Mouse (Mus musculus) cerebellum, adult 2 months (tissue): ENCODE measurements around the gene Samd14. TPM values are rescaled to one million over a fixed set of nuclear protein-coding genes. Genes with fewer than 3 reads are reported as not detected.

Experiments
- DNase-seq, 2 experiments: peaks; one replicate each; pipeline ENCODE4 v3.0.0; 2021
- H3K27ac ChIP-seq: fragments of 200-500 bp; 2 replicates; pipeline ENCODE4 v1.5.1; 2012; ENCODE audit warnings: low read length, control low read depth, inconsistent platforms; ENCODE audit not compliant: insufficient read depth
- H3K27me3 ChIP-seq: fragments of 200-500 bp; 2 replicates; pipeline ENCODE4 v1.6.1; 2012; ENCODE audit warnings: inconsistent platforms, mild to moderate bottlenecking, low read length, moderate library complexity; ENCODE audit not compliant: control insufficient read depth, insufficient read depth
- H3K4me1 ChIP-seq: fragments of 200-500 bp; 2 replicates; pipeline ENCODE4 v1.6.1; 2011; ENCODE audit warnings: low read length; ENCODE audit not compliant: control insufficient read depth, insufficient read depth
- H3K4me3 ChIP-seq: fragments of 200-500 bp; replicated peaks from 2 replicates; pipeline ENCODE3; 2011; ENCODE audit warnings: mild to moderate bottlenecking, low read depth, low read length, control low read depth; ENCODE audit not compliant: insufficient read depth
- CTCF ChIP-seq: fragments of 200-500 bp; IDR thresholded peaks from 2 replicates; pipeline ENCODE4 v1.5.1; 2011; ENCODE audit warnings: low read depth, mild to moderate bottlenecking, control low read depth, low read length, moderate library complexity, borderline replicate concordance; ENCODE audit not compliant: insufficient read depth
- POLR2A ChIP-seq: fragments of 200-500 bp; IDR thresholded peaks from 2 replicates; pipeline ENCODE4 v1.6.1; 2011; ENCODE audit warnings: low read length, control low read depth, borderline replicate concordance; ENCODE audit not compliant: insufficient read depth
- WGBS: fragments of 180-500 bp; shearing (Covaris S2); methylation state at CpG from one replicate; pipeline ENCODE4 v1.1.7; 2018; 5-methylcytosine and 5-hydroxymethylcytosine counted together
- polyA plus RNA-seq: library from polyadenylated mRNA; depleted of rRNA; stranded (reverse); fragments of >200 nt; gene quantifications from 2 replicates; pipeline ENCODE4 v1.2.3, GENCODE M21; 2012

Samd14 gene
- polyA plus RNA-seq, 1 experiment: 80.7 TPM

DNA sequence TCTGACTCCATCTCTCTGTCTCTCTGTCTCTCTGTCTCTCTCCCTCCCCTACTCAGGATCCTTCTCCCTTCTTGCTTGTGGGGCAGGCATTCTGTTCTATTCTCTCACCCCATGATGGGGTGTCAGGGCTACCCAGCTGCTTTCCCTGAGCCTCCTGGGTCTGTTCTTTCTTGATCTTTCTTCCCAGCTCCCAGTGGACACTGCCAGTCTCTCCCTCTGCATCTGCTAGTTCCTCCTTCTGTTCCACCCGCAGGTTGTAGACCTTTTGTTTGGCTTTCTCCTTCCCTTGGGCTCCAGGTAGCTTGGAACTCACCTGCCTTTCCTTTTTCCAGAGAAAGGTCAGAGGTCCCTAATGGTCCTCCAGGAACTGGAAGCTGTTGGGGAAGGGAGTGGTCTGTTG, 1.7 kb downstream of the Samd14 start:
- Histone ChIP-seq H3K27me3 (no peaks in the 10 kb centered on the region), H3K4me3 (peak overlapping the region; percentile 79), H3K4me1 (peaks cover 31% of the 10 kb centered on the region), H3K27ac (peak overlapping the region; percentile 64)
- WGBS: 0% methylated on average over 1 of the region's 1 CpGs
- peak in 1 of 2 experiments; percentile 50 for DNase-seq
- no peak for TF ChIP-seq CTCF
- TF ChIP-seq POLR2A: no peak

DNA sequence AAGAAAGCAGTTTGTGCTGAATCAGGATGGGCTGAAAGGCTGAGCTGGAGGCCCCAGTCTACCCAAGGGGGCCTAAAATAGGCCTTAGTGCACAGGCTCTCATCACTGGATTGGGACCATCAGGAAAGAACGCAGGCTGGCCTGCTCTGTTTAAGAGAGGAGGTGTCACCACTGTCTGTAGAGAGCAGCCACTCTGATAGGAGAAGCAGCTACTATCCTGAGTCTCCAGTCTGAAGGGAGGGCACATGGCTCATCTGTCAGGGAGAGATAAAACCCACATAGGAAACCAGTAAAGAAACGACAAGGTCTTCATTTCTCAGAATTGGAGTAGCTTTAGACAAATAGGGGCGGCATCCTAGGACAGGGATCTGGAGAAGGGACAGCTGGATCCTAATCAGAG, 2.4 kb downstream of the Samd14 start:
- peak overlapping the region; percentile 64 for H3K27ac ChIP-seq
- DNase-seq: no peak
- H3K4me3 ChIP-seq: peak overlapping the region; percentile 79
- H3K27me3 ChIP-seq: no peaks in the 10 kb centered on the region
- WGBS: 22% methylated on average over 3 of the region's 3 CpGs
- no peak for TF ChIP-seq POLR2A
- no peak for TF ChIP-seq CTCF
- peaks cover 32% of the 10 kb centered on the region for H3K4me1 ChIP-seq

DNA sequence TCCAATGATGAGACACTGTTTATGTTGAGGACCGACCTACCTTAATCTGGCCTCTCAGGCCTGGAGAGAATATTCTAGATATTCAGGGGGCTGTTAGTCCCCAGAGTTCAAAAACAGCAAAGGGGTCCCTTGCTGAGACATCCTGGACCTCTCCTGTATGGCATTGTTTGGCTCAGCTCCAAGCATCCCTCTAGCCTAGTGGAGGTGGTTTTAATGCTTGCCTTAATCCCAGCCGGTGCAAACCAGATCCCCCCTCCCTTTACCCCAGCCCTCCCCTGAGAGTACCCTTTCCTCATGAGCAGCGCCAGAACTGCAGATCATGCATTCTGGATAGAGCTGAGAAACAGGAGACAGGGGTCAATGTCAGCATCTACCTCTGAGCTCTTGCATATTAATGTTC, 2.8 kb downstream of the Samd14 start:
- 21% methylated on average over 3 of the region's 3 CpGs for WGBS
- peak overlapping the region; percentile 79 for H3K4me3 ChIP-seq

DNA sequence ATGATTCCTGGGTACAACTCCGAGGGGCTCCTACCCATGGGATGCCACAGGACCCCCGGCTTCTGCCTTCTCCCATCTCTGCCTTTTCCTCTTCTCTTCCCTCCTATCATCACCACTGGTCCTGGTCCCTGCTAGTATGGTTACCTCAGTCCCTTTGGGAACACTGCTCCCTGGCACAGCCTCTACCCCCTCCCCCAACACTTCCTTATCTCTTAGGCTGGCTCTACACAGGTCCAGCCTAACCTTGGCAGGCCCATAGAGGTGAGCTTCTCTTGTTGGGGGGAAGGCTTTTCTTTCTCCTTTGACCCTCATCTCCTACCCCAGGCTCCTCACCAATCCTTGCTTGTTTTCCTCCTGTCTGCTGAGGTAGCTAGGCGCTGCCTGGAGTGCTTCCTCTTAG, 5.8 kb downstream of the Samd14 start:
- H3K27ac ChIP-seq: no peak overlapping the region
- no peak for DNase-seq
- peaks cover 44% of the 10 kb centered on the region for H3K4me1 ChIP-seq
- no peak overlapping the region for H3K4me3 ChIP-seq
- H3K27me3 ChIP-seq: no peaks in the 10 kb centered on the region
- WGBS: 90% methylated on average over 3 of the region's 3 CpGs
- TF ChIP-seq POLR2A: no peak
- TF ChIP-seq CTCF: no peak

More for the DNA sequence above, 2.8 kb downstream of the Samd14 start:
- H3K27me3 ChIP-seq: no peaks in the 10 kb centered on the region
- DNase-seq: no peak
- H3K27ac ChIP-seq: no peak overlapping the region
- TF ChIP-seq POLR2A (no peak), CTCF (no peak)
- peaks cover 36% of the 10 kb centered on the region for H3K4me1 ChIP-seq

DNA sequence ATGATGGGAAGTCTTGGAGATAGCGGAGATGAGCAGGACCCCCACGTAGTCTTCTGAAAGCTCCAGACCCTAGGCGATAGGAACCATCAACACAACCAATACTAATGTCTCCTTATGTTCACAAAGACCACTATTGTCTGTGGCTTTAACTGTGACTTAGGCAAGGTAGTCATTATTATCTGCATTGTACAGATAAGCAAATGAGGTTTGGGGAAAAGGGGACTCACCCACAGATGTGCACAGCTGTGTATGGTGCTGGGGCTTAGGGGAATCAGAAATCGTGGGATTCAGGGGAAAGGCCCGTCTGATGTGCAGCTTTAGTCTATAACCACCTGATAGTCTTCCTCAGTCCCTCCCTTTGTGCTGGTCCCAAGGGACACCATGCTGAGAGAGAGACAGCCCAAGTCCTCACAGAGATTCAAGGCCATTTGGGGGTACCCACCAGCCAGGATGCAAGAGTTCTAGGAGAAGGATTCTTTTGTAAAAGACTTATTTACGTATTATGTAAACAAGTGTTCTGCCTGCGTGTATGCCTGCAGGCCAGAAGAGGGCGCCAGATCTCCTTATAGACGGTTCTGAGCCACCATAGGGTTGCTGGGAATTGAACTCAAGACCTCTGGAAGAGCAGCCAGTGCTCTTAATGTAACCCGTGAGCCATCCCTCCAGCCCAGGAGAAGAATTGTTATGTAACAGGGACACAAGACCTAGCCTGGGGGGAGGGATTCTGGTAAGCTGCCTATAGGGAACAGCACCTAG, 12.7 kb downstream of the Samd14 start:
- DNase-seq: no peak
- 81% methylated on average over 10 of the region's 10 CpGs for WGBS

DNA sequence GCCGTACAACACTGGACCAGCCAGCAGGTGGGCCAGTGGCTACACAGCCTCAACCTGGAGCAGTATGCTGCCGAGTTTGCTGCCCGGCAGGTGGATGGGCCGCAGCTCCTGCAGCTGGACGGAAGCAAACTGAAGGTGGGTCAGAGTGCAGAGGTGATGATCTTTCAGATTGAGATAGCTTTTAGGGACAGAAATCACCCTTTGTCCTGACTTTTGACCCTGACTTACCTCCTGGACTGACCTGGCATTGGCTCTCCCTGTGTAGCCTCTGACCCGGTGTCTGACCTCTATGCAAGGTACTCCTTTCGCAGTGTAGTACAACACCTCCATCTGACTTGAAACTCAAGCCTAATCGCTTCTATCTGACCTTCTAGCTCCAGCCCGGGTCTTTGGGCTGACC, 13.8 kb downstream of the Samd14 start:
- peak overlapping the region; percentile 35; the same call in 1 of the 2 replicates for H3K27ac ChIP-seq
- DNase-seq: no peak
- H3K4me3 ChIP-seq: no peak overlapping the region
- H3K4me1 ChIP-seq: peaks cover 60% of the 10 kb centered on the region
- TF ChIP-seq POLR2A (no peak), CTCF (no peak)
- WGBS: 71% methylated on average over 9 of the region's 9 CpGs
- H3K27me3 ChIP-seq: no peaks in the 10 kb centered on the region

More for the DNA sequence above, 12.7 kb downstream of the Samd14 start:
- TF ChIP-seq POLR2A (no peak), CTCF (peak; percentile 52)
- Histone ChIP-seq H3K27ac (0 out of 2 replicates have a peak overlapping the region, but pooled peaks have one; percentile 35), H3K4me3 (no peak overlapping the region), H3K27me3 (no peaks in the 10 kb centered on the region), H3K4me1 (peaks cover 57% of the 10 kb centered on the region)

DNA sequence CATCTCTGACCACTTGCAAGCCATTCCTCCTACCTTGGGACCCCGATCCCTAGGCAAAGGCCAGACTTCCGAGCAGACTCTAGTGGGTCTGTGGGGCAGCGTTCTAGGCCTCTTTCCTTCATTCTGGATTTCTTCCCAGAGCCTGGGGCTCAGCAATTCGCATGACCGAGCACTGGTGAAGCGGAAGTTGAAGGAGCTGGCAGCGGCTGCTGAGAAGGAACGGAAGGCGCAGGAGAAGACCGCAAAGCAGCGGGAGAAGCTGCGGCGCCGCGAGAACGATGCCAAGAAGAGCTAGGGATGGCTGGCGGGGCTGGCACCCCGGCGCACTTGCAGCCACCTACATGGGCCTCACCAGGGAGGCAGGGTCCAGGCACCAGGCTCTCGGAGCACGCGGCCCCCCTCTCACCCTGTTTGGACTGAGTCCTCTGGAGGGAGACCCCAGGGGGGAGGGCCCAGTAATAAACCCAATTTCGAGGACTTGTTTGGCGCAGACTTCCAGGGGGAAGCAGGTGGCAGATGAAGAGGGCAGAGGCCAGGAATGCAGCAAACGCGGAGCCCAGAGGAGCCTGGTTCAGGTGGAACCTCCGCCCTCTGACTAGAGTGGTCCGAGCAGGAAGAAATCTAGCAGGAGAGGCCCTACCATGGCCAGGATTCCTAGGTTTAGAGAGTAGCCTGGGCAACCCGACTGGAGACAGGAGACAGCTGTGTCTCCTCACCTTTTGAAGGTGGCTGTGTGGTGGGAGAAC, 14.9 kb downstream of the Samd14 start:
- Histone ChIP-seq H3K27me3 (no peaks in the 10 kb centered on the region), H3K4me3 (no peak overlapping the region), H3K4me1 (peaks cover 71% of the 10 kb centered on the region), H3K27ac (peak overlapping the region; percentile 86)
- peak; percentile 95 for DNase-seq
- WGBS: 5% methylated on average over 29 of the region's 29 CpGs
- TF ChIP-seq POLR2A (no peak), CTCF (no peak)
